In genomic region chr4:39398226-39398625, GRCm38 (mm10) we compare ENCODE assay signal across 23 mouse cellular contexts. TPM values are rescaled to one million over a fixed set of nuclear protein-coding genes. Genes with fewer than 3 reads are reported as not detected.
DNase-seq lines count a peak whose midpoint lies in the region; ATAC-seq lines count a peak whose summit lies in the region.
"Had no signal": no experiment of that assay in that cellular context is flagged by ENCODE, and none has a peak within 500 bp of the region (broad histone marks: within the 10 kb centered on the region; RNA-seq: fewer than 3 reads in every experiment).

No protein-coding gene starts in this region.

- H3K27me3 ChIP-seq in forebrain, embryonic 13.5 days, result no peaks in the 10 kb centered on the region
- H3K27me3 ChIP-seq in forebrain, embryonic 16.5 days (replicated peaks; ENCODE audit: control insufficient read depth, insufficient read depth, low read length), result no peaks in the 10 kb centered on the region
- H3K27me3 ChIP-seq: CH12.LX; embryonic facial prominence, embryonic 12.5 days; liver, embryonic 15.5 days had no signal

- ATAC-seq in forebrain, embryonic 13.5 days, result 0 out of 2 replicates have a peak, but pooled peaks have one; percentile 19
- no peak for ATAC-seq in forebrain, embryonic 16.5 days
- ATAC-seq: activated CD4-positive, CD25-positive, alpha-beta regulatory T cell, adult 4 months; hindbrain, embryonic 16.5 days had no signal

- peak; percentile 2 for DNase-seq in left cerebral cortex, adult 11 months (ENCODE audit: low spot score)
- no peak for DNase-seq in left cerebral cortex, postnatal 10 days (ENCODE audit: extremely low spot score in 1 of 2, low spot score in 2 of 2)
- peak; percentile 58 for DNase-seq in brain, adult 2 months (ENCODE audit: low read depth, low spot score)
- peak; percentile 10 for DNase-seq in heart, postnatal 4 days
- DNase-seq in thymus, postnatal 25 days, result no peak
- no peak for DNase-seq in kidney, postnatal 14 days
- DNase-seq: adrenal gland, postnatal 36 days; cerebellum, postnatal 25 days; gastrocnemius, postnatal 14 days; kidney, adult 18-20 months; thymus, postnatal 36 days had no signal

- no peak overlapping the region for H3K27ac ChIP-seq in forebrain, embryonic 13.5 days
- no peak overlapping the region for H3K27ac ChIP-seq in forebrain, embryonic 16.5 days (ENCODE audit: low read length)
- H3K27ac ChIP-seq: embryonic facial prominence, embryonic 12.5 days; layer of hippocampus, adult 2 months; liver, embryonic 15.5 days had no signal

- no peak overlapping the region for H3K4me2 ChIP-seq in forebrain, embryonic 13.5 days
- no peak overlapping the region for H3K4me2 ChIP-seq in forebrain, embryonic 16.5 days (ENCODE audit: low read length)
- H3K4me2 ChIP-seq: embryonic facial prominence, embryonic 12.5 days; liver, embryonic 15.5 days had no signal

- H3K9ac ChIP-seq in forebrain, embryonic 13.5 days, result no peak overlapping the region
- H3K9ac ChIP-seq in forebrain, embryonic 16.5 days (replicated peaks; ENCODE audit: low read depth, low read length), result no peak overlapping the region
- H3K9ac ChIP-seq: embryonic facial prominence, embryonic 12.5 days; liver, embryonic 15.5 days had no signal

- 46% methylated on average over 3 of the region's 3 CpGs for WGBS in forebrain, embryonic 13.5 days
- WGBS in forebrain, embryonic 16.5 days, result 49% methylated on average over 3 of the region's 3 CpGs

- intact Hi-C loops in left cerebral cortex, postnatal 10 days (cut with DNase I), result no loop called here

- no peak overlapping the region for H3K4me3 ChIP-seq in forebrain, embryonic 13.5 days
- H3K4me3 ChIP-seq in forebrain, embryonic 16.5 days (replicated peaks; ENCODE audit: low read length), result no peak overlapping the region
- H3K4me3 ChIP-seq: embryonic facial prominence, embryonic 12.5 days; layer of hippocampus, adult 2 months; liver, embryonic 15.5 days had no signal

- peaks cover 4% of the 10 kb centered on the region; the same call in 1 of the 2 replicates for H3K4me1 ChIP-seq in forebrain, embryonic 13.5 days
- H3K4me1 ChIP-seq in forebrain, embryonic 16.5 days (replicated peaks; ENCODE audit: control insufficient read depth, insufficient read depth, low read length), result no peaks in the 10 kb centered on the region
- H3K4me1 ChIP-seq: embryonic facial prominence, embryonic 12.5 days; liver, embryonic 15.5 days had no signal

- no peaks in the 10 kb centered on the region for H3K36me3 ChIP-seq in forebrain, embryonic 13.5 days (ENCODE audit: poor library complexity, severe bottlenecking)
- no peaks in the 10 kb centered on the region for H3K36me3 ChIP-seq in forebrain, embryonic 16.5 days (ENCODE audit: control insufficient read depth, insufficient read depth)
- H3K36me3 ChIP-seq: embryonic facial prominence, embryonic 12.5 days; liver, embryonic 15.5 days had no signal

- H3K9me3 ChIP-seq in forebrain, embryonic 13.5 days (replicated peaks), result no peaks in the 10 kb centered on the region
- no peaks in the 10 kb centered on the region for H3K9me3 ChIP-seq in forebrain, embryonic 16.5 days (ENCODE audit: control insufficient read depth, low read length)
- H3K9me3 ChIP-seq: embryonic facial prominence, embryonic 12.5 days; liver, embryonic 15.5 days had no signal

RNA-seq across cellular contexts. Expression of gene 1700009N14Rik, which starts 51.9 kb away (rescaled TPM):
- polyA plus RNA-seq in forebrain, embryonic 13.5 days (2015; fragmentation: Nextera tagmentation; extraction: Ambion mirVana), result not detected in 2 replicates
- not detected in 2 replicates for polyA plus RNA-seq in forebrain, embryonic 16.5 days (2015; fragmentation: Nextera tagmentation; extraction: Ambion mirVana)
- not detected for total RNA-seq in left cerebral cortex, postnatal 10 days (2021)
- total RNA-seq in heart, postnatal 4 days (2021), result not detected
- total RNA-seq: adrenal gland, postnatal 36 days; CH12.LX; gastrocnemius, postnatal 14 days; layer of hippocampus, adult 2 months; megakaryocyte, adult 5-6 weeks had no signal
- polyA plus RNA-seq: activated CD4-positive, CD25-positive, alpha-beta regulatory T cell, adult 4 months; embryonic facial prominence, embryonic 12.5 days; hindbrain, embryonic 16.5 days; limb, embryonic 11.5 days; liver, embryonic 15.5 days; small intestine, adult 2 months; stomach, embryonic 14.5 days had no signal

Comparison
In these comparisons a context has a peak if more than half of its experiments do, and no peak if none do; other contexts are left out.
1. DNase-seq: peak in left cerebral cortex, adult 11 months (single experiment), brain, adult 2 months (single experiment) and heart, postnatal 4 days (single experiment); none in left cerebral cortex, postnatal 10 days (0 of 2), thymus, postnatal 25 days (single experiment) and kidney, postnatal 14 days (single experiment).